Mouse (Mus musculus) limb, embryonic 14.5 days (tissue): Measurements from ENCODE around the gene 2310034G01Rik. TPM values are rescaled to one million over a fixed set of nuclear protein-coding genes. Genes with fewer than 3 reads are reported as not detected.
A peak's percentile ranks its signal among the peaks of the same experiment; 100 is the strongest.

Experiments used
- ATAC-seq: fragments of 200-750 bp; cut with Nextera tagmentation; 2 replicates; pipeline ENCODE4 v1.8.0; 2017; ENCODE audit warnings: low read depth, moderate number of reproducible peaks, moderate TSS enrichment; ENCODE audit not compliant: low FRiP score
- DNase-seq: peaks from one replicate; pipeline ENCODE4 v3.0.0-alpha.2; 2015; ENCODE audit warnings: low spot score
- H3K27ac ChIP-seq: fragments of 300-500 bp; sonication (generic); replicated peaks from 2 replicates; pipeline ENCODE4 v1.5.1; 2014; ENCODE audit warnings: low read depth, mild to moderate bottlenecking, low read length, moderate library complexity, mixed read lengths
- H3K27me3 ChIP-seq: fragments of 300-500 bp; sonication (generic); 2 replicates; pipeline ENCODE4 v1.6.1; 2014; ENCODE audit warnings: low read length, mixed read lengths; ENCODE audit not compliant: control insufficient read depth, insufficient read depth
- H3K36me3 ChIP-seq: fragments of 300-500 bp; sonication (generic); 2 replicates; pipeline ENCODE4 v1.6.1; 2014; ENCODE audit warnings: mild to moderate bottlenecking, low read length, moderate library complexity, mixed read lengths; ENCODE audit not compliant: control insufficient read depth, insufficient read depth
- H3K4me1 ChIP-seq: fragments of 300-500 bp; sonication (generic); 2 replicates; pipeline ENCODE4 v1.6.1; 2014; ENCODE audit warnings: antibody characterized with exemption, low read length, mixed read lengths; ENCODE audit not compliant: control insufficient read depth, insufficient read depth
- H3K4me2 ChIP-seq: fragments of 300-500 bp; sonication (generic); replicated peaks from 2 replicates; pipeline ENCODE4 v1.6.1; 2014; ENCODE audit warnings: low read depth, mild to moderate bottlenecking, low read length, moderate library complexity; ENCODE audit not compliant: severe bottlenecking
- H3K4me3 ChIP-seq: fragments of 300-500 bp; sonication (generic); replicated peaks from 2 replicates; pipeline ENCODE4 v1.5.1; 2014; ENCODE audit warnings: low read length
- H3K9ac ChIP-seq: fragments of 300-500 bp; sonication (generic); 2 replicates; pipeline ENCODE4 v1.6.1; 2014; ENCODE audit warnings: mild to moderate bottlenecking, low read depth, low read length, moderate library complexity; ENCODE audit not compliant: severe bottlenecking
- H3K9me3 ChIP-seq: fragments of 300-500 bp; sonication (generic); 2 replicates; pipeline ENCODE4 v1.6.1; 2016; ENCODE audit warnings: low read length; ENCODE audit not compliant: control insufficient read depth
- POLR2A ChIP-seq: fragments of 200-500 bp; IDR thresholded peaks from 2 replicates; pipeline ENCODE4 v1.8.0; 2012; ENCODE audit warnings: inconsistent platforms, mild to moderate bottlenecking, moderate library complexity, borderline replicate concordance; ENCODE audit not compliant: insufficient read depth, insufficient read length; ENCODE audit errors: extremely low read depth
- WGBS: fragments of 180-500 bp; shearing (Covaris S2); extraction: QIAGEN DNeasy Blood & Tissue Kit; methylation state at CpG from one replicate; pipeline ENCODE4 v1.1.7; 2014; 5-methylcytosine and 5-hydroxymethylcytosine counted together
- polyA plus RNA-seq, 2 experiments: library from polyadenylated mRNA; depleted of rRNA in 1 of 2; stranded (reverse) in 1 of 2; unstranded in 1 of 2; fragments of >200 nt; fragmentation: Nextera tagmentation in 1 of 2; extraction: Ambion mirVana in 1 of 2; gene quantifications; 2 replicates each; pipeline versions ENCODE4 v1.2.1 to v1.2.3; 2012 to 2014

Gene 2310034G01Rik
- polyA plus RNA-seq, 2 experiments: 1.6 to 2.1 TPM

DNA sequence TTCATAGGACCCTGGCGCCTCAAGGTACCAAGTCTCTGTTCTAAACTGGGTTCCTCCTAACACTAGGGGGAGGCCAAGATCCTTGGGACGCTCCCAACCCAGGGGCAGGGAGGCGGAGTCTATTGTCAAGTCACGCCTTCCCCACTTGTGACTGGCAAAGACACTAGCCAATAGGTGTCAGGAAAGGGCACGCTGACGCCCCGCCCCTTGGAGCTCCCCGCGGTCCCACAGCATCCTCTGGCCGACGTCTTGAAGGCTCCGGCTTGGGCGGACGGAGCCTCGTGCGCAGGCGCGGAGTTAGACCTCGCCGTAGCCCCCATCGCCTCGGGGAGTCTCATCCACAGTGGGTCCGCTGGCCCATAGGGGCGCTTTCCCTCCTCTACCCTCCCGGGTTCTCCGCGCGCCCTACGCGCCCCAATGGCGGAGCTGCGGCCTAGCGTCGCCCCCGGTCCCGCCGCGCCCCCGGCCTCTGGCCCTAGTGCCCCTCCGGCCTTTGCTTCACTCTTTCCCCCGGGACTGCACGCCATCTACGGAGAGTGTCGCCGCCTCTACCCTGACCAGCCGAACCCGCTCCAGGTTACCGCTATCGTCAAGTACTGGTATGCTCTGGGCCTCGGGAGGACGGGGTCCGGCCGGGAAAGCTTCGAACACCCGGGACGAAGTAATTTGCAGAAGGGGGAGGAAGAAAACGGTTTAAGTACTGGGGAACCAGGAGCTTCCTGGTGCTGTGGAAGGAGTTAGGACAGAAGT, 46.8 kb upstream of the 2310034G01Rik start, which contains the start of gene Sufu:
TSS of gene Sufu (plus strand) at position 211 of the 750 bp plus-strand sequence.
- Histone ChIP-seq H3K4me2 (peak within 1 kb of the TSS; percentile 79), H3K36me3 (peaks cover 9% of the 10 kb centered on the region), H3K4me3 (peak within 1 kb of the TSS; percentile 68), H3K4me1 (peaks cover 38% of the 10 kb centered on the region), H3K9ac (peak within 1 kb of the TSS; percentile 77), H3K27ac (peak within 1 kb of the TSS; percentile 82), H3K9me3 (no peaks in the 10 kb centered on the region), H3K27me3 (no peaks in the 10 kb centered on the region)
- 1% methylated on average over 50 of the region's 57 CpGs for WGBS
- peak; percentile 90 for ATAC-seq
- DNase-seq: peak; percentile 98
- TF ChIP-seq POLR2A: peak; percentile 83

DNA sequence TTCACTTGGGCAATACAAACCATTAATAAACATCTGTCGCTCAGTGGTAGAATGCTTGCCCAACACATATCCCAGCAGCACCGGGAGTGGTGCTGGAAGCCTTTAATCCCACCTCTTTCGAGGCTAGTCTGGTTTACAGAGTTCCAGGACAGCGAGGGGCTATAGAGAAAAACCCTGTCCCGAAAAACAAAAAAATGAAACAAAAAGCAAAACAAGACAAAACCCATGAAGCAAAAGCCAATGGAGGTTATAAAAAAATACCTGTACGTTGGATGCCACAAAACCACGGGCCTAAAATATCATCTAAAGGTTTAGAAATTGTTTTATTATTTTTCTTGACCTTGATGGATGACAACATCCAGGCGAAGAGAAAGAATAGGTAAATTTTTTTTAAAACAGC, 46.0 kb upstream of the 2310034G01Rik start:
- H3K4me1 ChIP-seq: peaks cover 38% of the 10 kb centered on the region
- WGBS: 9% methylated on average over 8 of the region's 8 CpGs
- ATAC-seq: no peak
- peaks cover 5% of the 10 kb centered on the region for H3K36me3 ChIP-seq
- H3K9me3 ChIP-seq: no peaks in the 10 kb centered on the region
- no peak for TF ChIP-seq POLR2A
- H3K27me3 ChIP-seq: no peaks in the 10 kb centered on the region
- H3K4me2 ChIP-seq: peak overlapping the region; percentile 57
- no peak overlapping the region for H3K9ac ChIP-seq
- no peak for DNase-seq
- peak overlapping the region; percentile 68 for H3K4me3 ChIP-seq
- H3K27ac ChIP-seq: no peak overlapping the region

DNA sequence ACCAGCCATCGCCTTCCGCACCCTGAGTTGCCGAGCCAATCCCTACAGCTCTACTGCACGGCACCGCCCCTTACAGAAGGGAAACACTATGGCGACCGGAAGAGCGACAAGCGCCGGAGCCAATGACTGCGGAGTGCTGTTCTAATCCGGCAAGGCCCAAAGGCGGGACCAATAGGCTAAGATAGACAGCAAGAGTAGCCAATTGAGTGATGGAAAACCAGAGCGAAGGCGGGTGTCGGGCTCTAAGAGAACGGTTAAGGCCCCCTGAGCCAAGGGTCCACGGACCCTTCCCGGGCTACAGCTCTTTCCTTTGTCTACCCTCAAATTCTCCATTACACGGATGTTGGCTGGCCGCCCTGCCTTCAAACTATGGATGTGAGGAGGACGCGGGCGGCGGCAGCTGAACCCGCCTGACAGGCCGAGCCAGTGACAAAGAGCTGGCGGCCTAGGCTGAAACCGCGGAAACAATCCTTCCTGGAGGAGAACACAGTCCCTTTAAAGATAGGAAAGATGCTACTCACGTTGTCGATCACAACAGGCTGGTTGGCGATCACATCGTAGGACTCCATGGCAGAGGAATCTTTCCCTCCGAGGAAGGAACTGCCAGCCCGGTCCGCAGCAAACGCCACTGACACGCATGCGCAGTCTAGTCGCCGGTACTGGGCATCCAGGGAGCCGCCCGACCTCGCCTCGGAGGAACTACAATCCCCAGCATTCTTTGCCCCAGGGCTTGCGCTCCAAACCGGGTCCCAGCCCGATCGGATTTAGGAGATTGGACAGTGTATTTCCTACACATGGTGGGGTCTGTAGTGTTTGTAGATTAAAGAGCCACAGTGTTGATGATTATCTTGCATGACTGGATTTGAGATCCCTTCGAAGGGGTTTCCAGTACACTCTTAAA, 45.3 kb upstream of the 2310034G01Rik start, which contains the start of gene Actr1a:
TSS of gene Actr1a (minus strand) at position 640 of the 901 bp plus-strand sequence.
- Histone ChIP-seq H3K9ac (peak within 1 kb of the TSS; percentile 73), H3K36me3 (0 out of 2 replicates have a peak, but pooled peaks cover 7% of the 10 kb centered on the region), H3K27me3 (no peaks in the 10 kb centered on the region), H3K27ac (peak within 1 kb of the TSS; percentile 49), H3K9me3 (no peaks in the 10 kb centered on the region), H3K4me1 (peaks cover 38% of the 10 kb centered on the region), H3K4me2 (peak within 1 kb of the TSS; percentile 89), H3K4me3 (peak within 1 kb of the TSS; percentile 68)
- 1% methylated on average over 51 of the region's 51 CpGs for WGBS
- peak; percentile 91 for ATAC-seq
- peak; percentile 77; the same call in 1 of the 2 replicates for TF ChIP-seq POLR2A
- peak; percentile 100 for DNase-seq

DNA sequence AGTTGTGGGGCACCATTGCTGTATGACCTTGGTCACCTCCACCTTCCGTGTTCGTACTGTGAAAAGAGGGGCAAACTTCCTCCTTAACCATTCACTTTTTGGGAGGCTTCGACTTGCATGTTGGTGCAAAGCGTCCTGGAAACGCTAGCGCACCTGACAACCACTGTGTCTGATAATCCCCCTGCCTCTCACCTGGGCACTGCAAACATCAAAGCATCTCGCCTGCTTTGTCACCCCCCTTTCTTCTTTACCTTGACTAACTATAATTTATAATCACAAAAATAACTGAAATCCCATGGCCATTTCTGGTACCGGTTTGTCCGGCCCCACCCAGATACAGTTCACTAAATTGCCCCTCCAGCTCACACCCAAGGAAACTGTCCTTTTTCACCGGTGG, 44.6 kb upstream of the 2310034G01Rik start:
- H3K27me3 ChIP-seq: no peaks in the 10 kb centered on the region
- H3K27ac ChIP-seq: no peak overlapping the region
- H3K4me1 ChIP-seq: peaks cover 34% of the 10 kb centered on the region
- ATAC-seq (no peak), DNase-seq (no peak)
- TF ChIP-seq POLR2A: no peak
- 6% methylated on average over 10 of the region's 10 CpGs for WGBS
- H3K9ac ChIP-seq: peak overlapping the region; percentile 73
- H3K4me2 ChIP-seq: peak overlapping the region; percentile 89
- no peaks in the 10 kb centered on the region for H3K9me3 ChIP-seq
- H3K4me3 ChIP-seq: peak overlapping the region; percentile 68
- H3K36me3 ChIP-seq: 0 out of 2 replicates have a peak, but pooled peaks cover 9% of the 10 kb centered on the region

DNA sequence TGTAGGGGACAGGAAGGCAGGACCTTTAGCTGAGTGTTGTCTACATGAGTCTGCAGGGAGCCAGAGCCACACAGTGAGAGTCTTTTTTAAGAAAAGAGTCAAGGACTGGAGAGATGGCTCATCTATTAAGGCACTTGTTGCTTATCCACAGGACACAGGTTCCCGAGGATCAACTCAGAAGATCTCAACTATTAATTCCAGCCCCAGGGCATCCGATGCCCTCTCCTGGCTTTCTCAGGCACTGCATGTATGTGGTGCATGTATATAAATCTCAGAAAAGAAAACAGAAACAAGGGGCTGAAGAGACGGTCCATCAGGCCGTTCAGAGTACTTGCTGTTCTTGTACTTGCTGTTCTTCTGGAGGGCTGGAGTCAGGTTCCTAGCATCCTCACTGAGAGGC, 41.9 kb upstream of the 2310034G01Rik start:
- Histone ChIP-seq H3K36me3 (peaks cover 11% of the 10 kb centered on the region), H3K9me3 (no peaks in the 10 kb centered on the region), H3K9ac (no peak overlapping the region), H3K4me2 (no peak overlapping the region), H3K27ac (no peak overlapping the region), H3K27me3 (no peaks in the 10 kb centered on the region), H3K4me1 (peaks cover 14% of the 10 kb centered on the region), H3K4me3 (no peak overlapping the region)
- TF ChIP-seq POLR2A: no peak
- WGBS: 46% methylated on average over 4 of the region's 4 CpGs
- ATAC-seq: no peak
- no peak for DNase-seq
